17 mouse cellular contexts compared by ENCODE assay signal in the genomic region with DNA sequence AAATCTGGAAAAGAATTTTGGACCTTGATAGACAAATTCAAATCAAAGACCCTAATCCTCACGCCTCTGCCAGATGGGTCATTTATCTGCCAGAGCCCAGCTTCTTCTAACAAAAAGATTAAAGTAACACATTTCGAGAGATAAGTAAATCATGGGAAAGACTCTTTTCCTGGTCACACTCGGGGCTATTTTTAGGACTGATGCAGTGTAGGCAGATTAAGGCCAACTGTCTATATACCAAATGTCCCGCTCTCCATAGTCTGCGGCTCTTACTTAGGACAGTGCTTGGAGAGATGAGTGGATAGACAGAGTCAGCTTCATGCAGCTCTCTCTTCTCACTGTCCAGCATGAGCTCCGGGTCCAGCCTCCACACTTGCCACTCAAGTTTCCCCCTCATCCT.
A peak's percentile ranks its signal among the peaks of the same experiment; 100 is the strongest.
DNase-seq lines count a peak whose midpoint lies in the region; ATAC-seq lines count a peak whose summit lies in the region.
"Had no signal": no experiment of that assay in that cellular context is flagged by ENCODE, and none has a peak within 500 bp of the region (broad histone marks: within the 10 kb centered on the region; RNA-seq: fewer than 3 reads in every experiment).

No protein-coding gene starts in this region.

- no peak overlapping the region for H3K4me3 ChIP-seq in forebrain, embryonic 14.5 days (ENCODE audit: low read depth, low read length)
- no peak overlapping the region for H3K4me3 ChIP-seq in forebrain, embryonic 12.5 days (replicated peaks)
- no peak overlapping the region for H3K4me3 ChIP-seq in hindbrain, embryonic 15.5 days
- no peak overlapping the region for H3K4me3 ChIP-seq in hindbrain, embryonic 12.5 days
- no peak overlapping the region for H3K4me3 ChIP-seq in lung, embryonic 16.5 days (ENCODE audit: low read length)
- H3K4me3 ChIP-seq in forebrain, embryonic 16.5 days (replicated peaks; ENCODE audit: low read length), result no peak overlapping the region
- H3K4me3 ChIP-seq: limb, embryonic 10.5 days; neural tube, embryonic 12.5 days had no signal

- H3K9ac ChIP-seq in forebrain, embryonic 14.5 days (ENCODE audit: low read length), result no peak overlapping the region
- H3K9ac ChIP-seq in forebrain, embryonic 12.5 days, result no peak overlapping the region
- no peak overlapping the region for H3K9ac ChIP-seq in hindbrain, embryonic 15.5 days
- H3K9ac ChIP-seq in hindbrain, embryonic 12.5 days, result no peak overlapping the region
- H3K9ac ChIP-seq in lung, embryonic 16.5 days (ENCODE audit: low read length), result no peak overlapping the region
- H3K9ac ChIP-seq in forebrain, embryonic 16.5 days (replicated peaks; ENCODE audit: low read depth, low read length), result no peak overlapping the region
- H3K9ac ChIP-seq: liver, postnatal 0 days; neural tube, embryonic 12.5 days had no signal

- H3K4me2 ChIP-seq in forebrain, embryonic 14.5 days (ENCODE audit: low read length), result no peak overlapping the region
- no peak overlapping the region for H3K4me2 ChIP-seq in forebrain, embryonic 12.5 days
- H3K4me2 ChIP-seq in hindbrain, embryonic 15.5 days, result no peak overlapping the region
- H3K4me2 ChIP-seq in hindbrain, embryonic 12.5 days (replicated peaks), result no peak overlapping the region
- no peak overlapping the region for H3K4me2 ChIP-seq in lung, embryonic 16.5 days (ENCODE audit: low read depth, low read length)
- H3K4me2 ChIP-seq in forebrain, embryonic 16.5 days (ENCODE audit: low read length), result no peak overlapping the region
- H3K4me2 ChIP-seq: neural tube, embryonic 12.5 days had no signal

- DNase-seq in forebrain, embryonic 14.5 days (ENCODE audit: low spot score), result no peak
- DNase-seq in lung, postnatal 25 days (ENCODE audit: low spot score), result no peak
- no peak for DNase-seq in urinary bladder, postnatal 10 days (ENCODE audit: low spot score)
- DNase-seq: adrenal gland, postnatal 36 days; gastrocnemius, postnatal 25 days; heart, postnatal 36 days; kidney, adult 18-20 months; liver, postnatal 0 days had no signal

- no peaks in the 10 kb centered on the region for H3K27me3 ChIP-seq in forebrain, embryonic 14.5 days (replicated peaks; ENCODE audit: control insufficient read depth, insufficient read depth, low read length)
- no peaks in the 10 kb centered on the region for H3K27me3 ChIP-seq in forebrain, embryonic 12.5 days
- no peaks in the 10 kb centered on the region for H3K27me3 ChIP-seq in hindbrain, embryonic 15.5 days
- H3K27me3 ChIP-seq in hindbrain, embryonic 12.5 days, result no peaks in the 10 kb centered on the region
- no peaks in the 10 kb centered on the region for H3K27me3 ChIP-seq in lung, embryonic 16.5 days (ENCODE audit: control insufficient read depth, insufficient read depth, low read depth, low read length)
- no peaks in the 10 kb centered on the region for H3K27me3 ChIP-seq in forebrain, embryonic 16.5 days (replicated peaks; ENCODE audit: control insufficient read depth, insufficient read depth, low read length)
- H3K27me3 ChIP-seq: CH12.LX; neural tube, embryonic 12.5 days had no signal

- H3K9me3 ChIP-seq in forebrain, embryonic 14.5 days (replicated peaks; ENCODE audit: control insufficient read depth, low read length), result no peaks in the 10 kb centered on the region
- H3K9me3 ChIP-seq in forebrain, embryonic 12.5 days, result no peaks in the 10 kb centered on the region
- H3K9me3 ChIP-seq in hindbrain, embryonic 15.5 days, result no peaks in the 10 kb centered on the region
- no peaks in the 10 kb centered on the region for H3K9me3 ChIP-seq in hindbrain, embryonic 12.5 days (replicated peaks)
- no peaks in the 10 kb centered on the region for H3K9me3 ChIP-seq in lung, embryonic 16.5 days (ENCODE audit: control insufficient read depth, low read length)
- H3K9me3 ChIP-seq in forebrain, embryonic 16.5 days (ENCODE audit: control insufficient read depth, low read length), result no peaks in the 10 kb centered on the region
- H3K9me3 ChIP-seq: limb, embryonic 10.5 days; neural tube, embryonic 12.5 days had no signal

- H3K36me3 ChIP-seq in forebrain, embryonic 14.5 days (ENCODE audit: control insufficient read depth, insufficient read depth, low read length), result no peaks in the 10 kb centered on the region
- no peaks in the 10 kb centered on the region for H3K36me3 ChIP-seq in forebrain, embryonic 12.5 days (replicated peaks)
- H3K36me3 ChIP-seq in hindbrain, embryonic 15.5 days, result no peaks in the 10 kb centered on the region
- H3K36me3 ChIP-seq in hindbrain, embryonic 12.5 days, result no peaks in the 10 kb centered on the region
- no peaks in the 10 kb centered on the region for H3K36me3 ChIP-seq in lung, embryonic 16.5 days (ENCODE audit: control insufficient read depth, insufficient read depth, low read length)
- H3K36me3 ChIP-seq in forebrain, embryonic 16.5 days (ENCODE audit: control insufficient read depth, insufficient read depth), result no peaks in the 10 kb centered on the region
- H3K36me3 ChIP-seq: limb, embryonic 10.5 days; neural tube, embryonic 12.5 days had no signal

- peak overlapping the region; percentile 75 for H3K27ac ChIP-seq in forebrain, embryonic 14.5 days (ENCODE audit: low read depth, low read length)
- H3K27ac ChIP-seq in forebrain, embryonic 12.5 days, result no peak overlapping the region
- 0 out of 2 replicates have a peak overlapping the region, but pooled peaks have one; percentile 13 for H3K27ac ChIP-seq in hindbrain, embryonic 15.5 days (replicated peaks)
- H3K27ac ChIP-seq in hindbrain, embryonic 12.5 days, result no peak overlapping the region
- no peak overlapping the region for H3K27ac ChIP-seq in lung, embryonic 16.5 days (ENCODE audit: low read length)
- peak overlapping the region; percentile 87 for H3K27ac ChIP-seq in forebrain, embryonic 16.5 days (ENCODE audit: low read length)
- H3K27ac ChIP-seq: kidney, postnatal 0 days; limb, embryonic 10.5 days; neural tube, embryonic 12.5 days had no signal

- peak; percentile 36 for ATAC-seq in forebrain, embryonic 14.5 days
- ATAC-seq in forebrain, embryonic 12.5 days (ENCODE audit: low FRiP score), result no peak
- ATAC-seq in hindbrain, embryonic 15.5 days (ENCODE audit: low FRiP score, low read depth), result no peak
- ATAC-seq in hindbrain, embryonic 12.5 days (ENCODE audit: low FRiP score), result no peak
- peak; percentile 91 for ATAC-seq in lung, embryonic 16.5 days (ENCODE audit: low read depth)
- peak; percentile 54 for ATAC-seq in forebrain, embryonic 16.5 days
- ATAC-seq: liver, postnatal 0 days had no signal

- WGBS in forebrain, embryonic 14.5 days, result 61% methylated on average over 6 of the region's 6 CpGs
- WGBS in forebrain, embryonic 12.5 days, result 83% methylated on average over 6 of the region's 6 CpGs
- WGBS in hindbrain, embryonic 15.5 days, result 80% methylated on average over 6 of the region's 6 CpGs
- WGBS in hindbrain, embryonic 12.5 days, result 84% methylated on average over 6 of the region's 6 CpGs
- WGBS in lung, embryonic 16.5 days, result 31% methylated on average over 6 of the region's 6 CpGs
- 56% methylated on average over 6 of the region's 6 CpGs for WGBS in forebrain, embryonic 16.5 days

- 0 out of 2 replicates have a peak, but pooled peaks cover 2% of the 10 kb centered on the region for H3K4me1 ChIP-seq in forebrain, embryonic 14.5 days (ENCODE audit: control insufficient read depth, insufficient read depth, low read length)
- H3K4me1 ChIP-seq in forebrain, embryonic 12.5 days, result no peaks in the 10 kb centered on the region
- no peaks in the 10 kb centered on the region for H3K4me1 ChIP-seq in hindbrain, embryonic 15.5 days (replicated peaks)
- H3K4me1 ChIP-seq in hindbrain, embryonic 12.5 days, result no peaks in the 10 kb centered on the region
- peaks cover 9% of the 10 kb centered on the region for H3K4me1 ChIP-seq in lung, embryonic 16.5 days (replicated peaks; ENCODE audit: control insufficient read depth, insufficient read depth, low read length)
- peaks cover 7% of the 10 kb centered on the region for H3K4me1 ChIP-seq in forebrain, embryonic 16.5 days (replicated peaks; ENCODE audit: control insufficient read depth, insufficient read depth, low read length)
- H3K4me1 ChIP-seq: neural tube, embryonic 12.5 days had no signal

Comparison
In these comparisons a context has a peak if more than half of its experiments do, and no peak if none do; other contexts are left out.
1. ATAC-seq: peak in forebrain, embryonic 14.5 days (single experiment), lung, embryonic 16.5 days (single experiment) and forebrain, embryonic 16.5 days (single experiment); none in forebrain, embryonic 12.5 days (single experiment), hindbrain, embryonic 15.5 days (single experiment) and hindbrain, embryonic 12.5 days (single experiment).
2. H3K27ac ChIP-seq: peak in forebrain, embryonic 14.5 days (single experiment), hindbrain, embryonic 15.5 days (single experiment) and forebrain, embryonic 16.5 days (single experiment); none in forebrain, embryonic 12.5 days (single experiment), hindbrain, embryonic 12.5 days (single experiment) and lung, embryonic 16.5 days (single experiment).